Mouse (Mus musculus): ENCODE measurements around the gene Ngly1.

GRCm38 (mm10) chr14:16249171-16249874 lies at the start of gene Ngly1, which contains the start of gene Oxsm:
- TF ChIP-seq USF2 (conservative IDR thresholded peaks at IDR 0.05; ENCODE audit: low read depth, low read length): no peak
- TF ChIP-seq POLR2A (IDR thresholded peaks at IDR 0.05; ENCODE audit: low read depth, low read length): peak; percentile 98
- TF ChIP-seq CTCF (conservative IDR thresholded peaks at IDR 0.05 in 1 of 2, IDR thresholded peaks at IDR 0.05 in 1 of 2; ENCODE audit: low read depth in 2 of 2, low read length in 2 of 2): no peak
